Mouse (Mus musculus) forebrain, embryonic 15.5 days (tissue): ENCODE measurements around the gene Utp11. TPM values are rescaled to one million over a fixed set of nuclear protein-coding genes. Genes with fewer than 3 reads are reported as not detected.
A peak's percentile ranks its signal among the peaks of the same experiment; 100 is the strongest.

Experiments used
- ATAC-seq: fragments of 200-750 bp; cut with Nextera tagmentation; replicated peaks from 2 replicates; pipeline ENCODE4 v1.8.0; 2017; ENCODE audit warnings: mild to moderate bottlenecking, moderate TSS enrichment, moderate library complexity
- H3K27ac ChIP-seq: fragments of 300-500 bp; sonication (generic); replicated peaks from 2 replicates; pipeline ENCODE4 v1.5.1; 2015; ENCODE audit warnings: mild to moderate bottlenecking, inconsistent platforms
- H3K27me3 ChIP-seq: fragments of 300-500 bp; sonication (generic); 2 replicates; pipeline ENCODE4 v1.6.1; 2015; ENCODE audit warnings: inconsistent platforms
- H3K36me3 ChIP-seq: fragments of 300-500 bp; sonication (generic); 2 replicates; pipeline ENCODE4 v1.6.1; 2015; ENCODE audit warnings: mild to moderate bottlenecking, inconsistent platforms
- H3K4me1 ChIP-seq: fragments of 300-500 bp; sonication (generic); 2 replicates; pipeline ENCODE4 v1.6.1; 2015; ENCODE audit warnings: inconsistent platforms
- H3K4me2 ChIP-seq: fragments of 300-500 bp; sonication (generic); replicated peaks from 2 replicates; pipeline ENCODE4 v1.6.1; 2015; ENCODE audit warnings: mild to moderate bottlenecking, inconsistent platforms
- H3K4me3 ChIP-seq: fragments of 300-500 bp; sonication (generic); 2 replicates; pipeline ENCODE4 v1.5.1; 2015; ENCODE audit warnings: mild to moderate bottlenecking, inconsistent platforms
- H3K9ac ChIP-seq: fragments of 300-500 bp; sonication (generic); replicated peaks from 2 replicates; pipeline ENCODE4 v1.6.1; 2015; ENCODE audit warnings: mild to moderate bottlenecking, inconsistent platforms
- H3K9me3 ChIP-seq: fragments of 300-500 bp; sonication (generic); 2 replicates; pipeline ENCODE4 v1.6.1; 2016; ENCODE audit warnings: inconsistent platforms
- WGBS: fragments of 180-500 bp; shearing (Covaris S2); methylation state at CpG from one replicate; pipeline ENCODE4 v1.1.7; 2015; ENCODE audit warnings: mixed read lengths; 5-methylcytosine and 5-hydroxymethylcytosine counted together
- polyA plus RNA-seq: library from polyadenylated mRNA; unstranded; fragments of >200 nt; fragmentation: Nextera tagmentation; extraction: Ambion mirVana; gene quantifications from 2 replicates; pipeline ENCODE4 v1.2.1, GENCODE M21; 2015

The Utp11 gene
- polyA plus RNA-seq, 1 experiment from 2014 or later, result 46.0 TPM

DNA sequence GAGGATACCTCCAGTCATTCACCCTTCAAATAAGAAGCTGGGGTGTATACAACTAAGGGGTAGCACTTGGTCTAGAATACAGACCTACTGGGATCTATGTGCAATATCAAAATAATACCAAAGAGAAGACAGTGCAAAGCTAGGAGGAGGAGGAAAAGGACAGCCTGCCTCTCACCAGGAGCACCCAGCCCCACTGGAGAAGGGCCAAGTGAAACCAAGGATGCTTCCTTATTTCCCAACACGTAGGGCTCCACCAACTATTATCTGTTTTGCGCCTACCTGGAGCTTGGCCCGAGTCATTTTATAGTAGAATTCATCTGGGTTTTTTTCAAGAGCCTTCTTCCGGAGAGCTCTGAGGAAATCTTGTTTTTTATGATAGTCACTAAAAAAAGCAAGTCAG is 9.9 kb downstream of the Utp11 start:
- no peak overlapping the region for H3K9ac ChIP-seq
- no peaks in the 10 kb centered on the region for H3K4me1 ChIP-seq
- H3K4me3 ChIP-seq, result no peak overlapping the region
- no peak overlapping the region for H3K4me2 ChIP-seq
- 95% methylated on average over 4 of the region's 4 CpGs for WGBS
- no peaks in the 10 kb centered on the region for H3K27me3 ChIP-seq
- H3K9me3 ChIP-seq, result no peaks in the 10 kb centered on the region
- H3K36me3 ChIP-seq, result peaks cover 64% of the 10 kb centered on the region
- H3K27ac ChIP-seq, result no peak overlapping the region
- no peak for ATAC-seq

DNA sequence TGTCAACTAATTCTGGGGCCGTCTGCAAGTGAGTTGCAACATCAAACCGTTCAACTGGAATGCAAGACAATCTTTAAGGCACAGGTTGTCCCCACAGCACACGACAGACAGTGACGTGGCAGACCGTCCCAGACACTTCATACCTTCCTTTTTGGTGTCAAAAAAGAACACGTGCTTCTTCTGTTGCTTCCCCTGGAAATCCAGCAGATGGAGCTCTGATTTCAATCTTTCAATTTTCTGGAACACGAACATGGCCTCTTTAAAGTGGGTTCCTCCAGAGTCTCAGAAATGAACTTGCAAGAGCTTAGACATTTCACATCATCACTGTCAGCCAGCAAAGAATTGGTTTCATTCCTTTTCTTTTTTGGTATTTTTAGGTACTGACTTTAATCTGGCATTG is 11.1 kb downstream of the Utp11 start:
- no peak for ATAC-seq
- H3K4me3 ChIP-seq, result no peak overlapping the region
- WGBS, result 54% methylated on average over 7 of the region's 7 CpGs

GRCm38 (mm10) chr4:124675958-124676357 is 17.4 kb downstream of the Utp11 start:
- Histone ChIP-seq H3K9ac (no peak overlapping the region), H3K36me3 (peaks cover 32% of the 10 kb centered on the region), H3K4me2 (no peak overlapping the region), H3K4me1 (peaks cover 40% of the 10 kb centered on the region), H3K4me3 (no peak overlapping the region), H3K27ac (no peak overlapping the region), H3K27me3 (0 out of 2 replicates have a peak, but pooled peaks cover 4% of the 10 kb centered on the region), H3K9me3 (no peaks in the 10 kb centered on the region)
- WGBS, result 86% methylated on average over 6 of the region's 6 CpGs
- no peak for ATAC-seq

More for the DNA sequence above, 11.1 kb downstream of the Utp11 start:
- Histone ChIP-seq H3K9ac (no peak overlapping the region), H3K36me3 (peaks cover 70% of the 10 kb centered on the region), H3K4me1 (no peaks in the 10 kb centered on the region), H3K27ac (no peak overlapping the region), H3K27me3 (no peaks in the 10 kb centered on the region), H3K9me3 (no peaks in the 10 kb centered on the region), H3K4me2 (no peak overlapping the region)

DNA sequence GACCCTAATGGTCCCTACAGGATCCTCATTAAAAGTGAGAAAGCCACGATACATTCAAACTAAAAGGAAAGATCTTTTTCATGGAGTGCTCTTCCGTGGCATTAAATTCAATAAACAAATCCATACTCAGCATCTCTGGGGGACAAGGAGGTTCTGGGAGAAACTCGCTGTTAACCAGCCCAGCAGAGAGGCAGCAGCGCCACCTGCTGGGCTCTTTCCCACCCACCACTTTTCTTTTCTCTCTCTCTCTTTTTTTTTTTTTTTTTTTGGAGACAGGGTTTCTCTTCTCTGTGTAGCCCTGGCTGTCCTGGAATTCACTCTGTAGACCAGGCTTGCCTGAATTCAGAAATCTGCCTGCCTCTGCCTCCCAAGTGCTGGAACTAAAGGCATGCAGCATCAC is 18.4 kb downstream of the Utp11 start:
- 0 out of 2 replicates have a peak, but pooled peaks cover 5% of the 10 kb centered on the region for H3K27me3 ChIP-seq
- H3K4me2 ChIP-seq, result no peak overlapping the region
- H3K36me3 ChIP-seq, result peaks cover 24% of the 10 kb centered on the region
- H3K4me3 ChIP-seq, result no peak overlapping the region
- H3K4me1 ChIP-seq, result peaks cover 41% of the 10 kb centered on the region
- H3K9ac ChIP-seq, result no peak overlapping the region
- H3K27ac ChIP-seq, result 0 out of 2 replicates have a peak overlapping the region, but pooled peaks have one; percentile 95
- ATAC-seq, result 0 out of 2 replicates have a peak, but pooled peaks have one; percentile 15
- 3% methylated on average over 4 of the region's 4 CpGs for WGBS
- no peaks in the 10 kb centered on the region for H3K9me3 ChIP-seq

DNA sequence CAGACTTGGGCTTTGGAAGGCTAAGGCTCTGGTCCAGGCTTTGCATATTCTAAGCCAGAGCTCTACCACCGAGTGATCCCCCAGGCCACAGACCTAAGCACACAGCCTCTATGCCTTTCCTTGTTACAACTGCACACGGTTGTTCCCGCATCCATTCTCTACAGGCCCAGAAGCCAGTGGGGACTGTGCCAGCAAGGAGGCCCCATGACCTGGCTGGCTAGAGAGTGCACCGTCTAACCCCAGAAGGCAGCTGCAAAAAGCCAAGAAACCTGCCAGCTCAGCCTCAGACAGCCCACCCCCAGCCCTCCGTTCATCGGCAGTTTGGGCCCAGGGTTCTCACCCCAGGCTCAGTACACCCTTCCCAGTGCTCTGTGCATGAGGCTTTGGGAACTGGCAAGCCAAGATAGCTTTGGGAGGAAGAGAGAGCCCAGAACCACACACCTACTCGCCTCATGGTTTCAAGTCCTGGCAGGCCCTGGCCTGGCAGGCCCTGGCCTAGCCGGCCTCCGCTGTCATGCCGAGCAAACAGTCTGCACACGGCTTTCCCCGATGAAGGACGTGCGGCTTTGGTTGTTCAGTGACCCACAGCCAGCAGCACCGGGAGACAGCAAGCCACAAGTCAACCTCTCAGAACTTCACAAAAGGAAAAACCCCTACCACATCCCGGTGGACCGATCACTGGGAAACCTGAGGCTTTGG is 18.9 kb downstream of the Utp11 start:
- Histone ChIP-seq H3K9ac (no peak overlapping the region), H3K4me3 (no peak overlapping the region), H3K4me2 (no peak overlapping the region), H3K36me3 (peaks cover 18% of the 10 kb centered on the region), H3K27me3 (0 out of 2 replicates have a peak, but pooled peaks cover 5% of the 10 kb centered on the region), H3K9me3 (no peaks in the 10 kb centered on the region), H3K27ac (0 out of 2 replicates have a peak overlapping the region, but pooled peaks have one; percentile 95), H3K4me1 (peaks cover 41% of the 10 kb centered on the region)
- no peak for ATAC-seq
- WGBS, result 56% methylated on average over 17 of the region's 17 CpGs

GRCm38 (mm10) chr4:124672347-124673320 is 20.8 kb downstream of the Utp11 start:
- H3K4me3 ChIP-seq, result peak overlapping the region; percentile 26
- peak; percentile 77 for ATAC-seq
- H3K36me3 ChIP-seq, result peaks cover 4% of the 10 kb centered on the region; the same call in 1 of the 2 replicates
- H3K4me1 ChIP-seq, result peaks cover 49% of the 10 kb centered on the region
- H3K9me3 ChIP-seq, result no peaks in the 10 kb centered on the region
- 1% methylated on average over 27 of the region's 31 CpGs for whole genome bisulfite sequencing
- peaks cover 9% of the 10 kb centered on the region; the same call in 1 of the 2 replicates for H3K27me3 ChIP-seq
- H3K27ac ChIP-seq, result peak overlapping the region; percentile 95
- H3K9ac ChIP-seq, result peak overlapping the region; percentile 40
- peak overlapping the region; percentile 56 for H3K4me2 ChIP-seq

- peaks cover 3% of the 10 kb centered on the region; the same call in 1 of the 2 replicates for H3K36me3 ChIP-seq
- H3K4me1 ChIP-seq, result peaks cover 51% of the 10 kb centered on the region
- no peaks in the 10 kb centered on the region for H3K9me3 ChIP-seq
- no peak overlapping the region for H3K4me2 ChIP-seq
- H3K27me3 ChIP-seq, result peaks cover 14% of the 10 kb centered on the region; the same call in 1 of the 2 replicates
- H3K27ac ChIP-seq, result peak overlapping the region; percentile 95
- no peak overlapping the region for H3K9ac ChIP-seq
- H3K4me3 ChIP-seq, result no peak overlapping the region
- WGBS, result 30% methylated on average over 7 of the region's 7 CpGs
- ATAC-seq, result no peak
Measured at GRCm38 (mm10) chr4:124671583-124671982, 21.8 kb downstream of the Utp11 start.

DNA sequence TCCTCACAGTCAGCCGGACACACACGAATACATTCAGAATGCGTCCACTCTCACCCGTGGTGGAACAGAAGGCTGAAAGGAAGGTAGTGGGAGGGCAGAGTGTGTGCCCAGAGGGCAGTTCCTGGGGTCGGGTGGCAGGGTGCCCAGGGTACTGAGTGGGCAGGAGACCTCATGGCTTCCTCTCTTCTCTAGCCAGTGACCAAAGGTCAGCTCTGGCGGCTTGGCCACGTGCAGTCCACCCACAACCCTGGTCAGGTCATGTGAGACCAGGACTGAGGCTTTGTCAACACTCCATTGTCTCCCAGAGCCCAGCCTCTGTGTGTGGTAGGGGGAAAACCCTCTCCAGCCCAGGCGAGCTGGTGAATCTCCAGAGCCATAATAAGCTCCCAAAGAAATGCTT is 23.2 kb downstream of the Utp11 start:
- Histone ChIP-seq H3K4me3 (no peak overlapping the region), H3K9me3 (no peaks in the 10 kb centered on the region), H3K9ac (no peak overlapping the region), H3K4me2 (no peak overlapping the region), H3K36me3 (no peaks in the 10 kb centered on the region), H3K27ac (no peak overlapping the region), H3K4me1 (peaks cover 51% of the 10 kb centered on the region), H3K27me3 (peaks cover 17% of the 10 kb centered on the region; the same call in 1 of the 2 replicates)
- ATAC-seq, result no peak
- 67% methylated on average over 8 of the region's 8 CpGs for WGBS

DNA sequence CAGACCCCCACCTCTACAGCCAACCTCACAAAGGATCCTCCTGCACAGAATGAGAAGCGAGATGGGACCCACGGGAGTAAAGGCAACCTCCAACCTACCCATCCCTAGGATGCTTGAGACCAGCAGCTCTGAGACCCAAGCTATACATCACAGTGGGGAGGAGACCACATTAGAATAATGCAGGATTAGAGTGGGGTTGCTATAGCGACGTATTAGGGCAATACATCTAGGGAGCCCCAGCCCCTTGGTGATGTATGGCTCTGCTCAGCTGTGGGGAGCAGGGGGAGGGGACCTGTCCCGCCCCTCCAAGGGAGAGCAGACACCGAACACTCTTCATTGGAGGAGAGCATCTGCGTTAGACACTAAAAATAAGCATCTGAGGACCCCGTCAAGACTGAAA is 25.3 kb downstream of the Utp11 start:
- Histone ChIP-seq H3K4me2 (no peak overlapping the region), H3K27me3 (peaks cover 18% of the 10 kb centered on the region; the same call in 1 of the 2 replicates)

DNA sequence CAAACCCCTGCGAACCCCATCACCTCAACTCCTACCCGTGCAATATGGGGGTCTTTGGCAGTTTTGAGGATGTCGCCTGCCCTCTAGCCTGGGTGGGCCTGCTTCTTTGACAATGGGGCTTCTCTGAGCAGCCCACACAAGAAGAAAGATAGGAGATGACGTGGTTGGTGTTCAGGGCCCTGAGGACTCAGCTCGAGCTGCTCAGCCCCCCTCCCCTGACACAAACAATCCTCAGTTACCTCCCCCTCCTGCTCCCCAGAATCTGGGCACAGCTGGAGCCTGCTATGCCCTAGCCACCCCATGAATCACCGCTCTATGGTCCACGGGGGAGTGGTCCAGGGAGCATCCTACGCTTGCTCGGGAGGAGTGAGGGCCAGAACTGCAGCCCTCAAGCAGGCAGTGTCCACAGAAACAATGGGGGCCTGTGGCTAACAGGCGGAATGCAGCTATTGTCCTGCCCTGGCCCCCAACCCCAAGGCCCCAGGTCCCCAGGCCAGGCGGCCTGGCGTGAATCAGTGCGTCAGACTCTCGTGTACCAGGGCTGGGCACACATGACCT is 25.8 kb downstream of the Utp11 start:
- no peak for ATAC-seq
- Histone ChIP-seq H3K4me3 (no peak overlapping the region), H3K9me3 (no peaks in the 10 kb centered on the region), H3K9ac (no peak overlapping the region), H3K4me2 (no peak overlapping the region), H3K27me3 (peaks cover 24% of the 10 kb centered on the region; the same call in 1 of the 2 replicates), H3K36me3 (no peaks in the 10 kb centered on the region), H3K4me1 (peaks cover 49% of the 10 kb centered on the region), H3K27ac (no peak overlapping the region)
- 28% methylated on average over 14 of the region's 14 CpGs for WGBS

More for the DNA sequence above, 25.3 kb downstream of the Utp11 start:
- no peaks in the 10 kb centered on the region for H3K36me3 ChIP-seq
- H3K9ac ChIP-seq, result no peak overlapping the region
- H3K4me3 ChIP-seq, result no peak overlapping the region
- peaks cover 51% of the 10 kb centered on the region for H3K4me1 ChIP-seq
- H3K27ac ChIP-seq, result no peak overlapping the region
- no peak for ATAC-seq
- H3K9me3 ChIP-seq, result no peaks in the 10 kb centered on the region
- 9% methylated on average over 8 of the region's 8 CpGs for WGBS

- H3K27me3 ChIP-seq, result peaks cover 37% of the 10 kb centered on the region
- peaks cover 49% of the 10 kb centered on the region for H3K4me1 ChIP-seq
- peak overlapping the region; percentile 9; the same call in 1 of the 2 replicates for H3K4me3 ChIP-seq
- H3K4me2 ChIP-seq, result peak overlapping the region; percentile 29
- peak overlapping the region; percentile 8; the same call in 1 of the 2 replicates for H3K9ac ChIP-seq
- H3K9me3 ChIP-seq, result no peaks in the 10 kb centered on the region
- peak overlapping the region; percentile 85 for H3K27ac ChIP-seq
- no peaks in the 10 kb centered on the region for H3K36me3 ChIP-seq
- peak; percentile 15 for ATAC-seq
- WGBS, result 52% methylated on average over 15 of the region's 15 CpGs
Measured at GRCm38 (mm10) chr4:124664604-124665003, 28.8 kb downstream of the Utp11 start.
